Mouse (Mus musculus): Measurements from ENCODE around the gene Gp5.

GRCm38 (mm10) chr16:30304236-30304635, 6.3 kb downstream of the Gp5 start:
- TF ChIP-seq POLR2A (IDR thresholded peaks at IDR 0.05; ENCODE audit: insufficient read depth, low read depth, low read length) (no peak), EP300 (IDR thresholded peaks at IDR 0.05; ENCODE audit: insufficient read depth, low read depth, low read length) (no peak)
